Comparison of ENCODE assay signal across 8 mouse cellular contexts in the genomic region with DNA sequence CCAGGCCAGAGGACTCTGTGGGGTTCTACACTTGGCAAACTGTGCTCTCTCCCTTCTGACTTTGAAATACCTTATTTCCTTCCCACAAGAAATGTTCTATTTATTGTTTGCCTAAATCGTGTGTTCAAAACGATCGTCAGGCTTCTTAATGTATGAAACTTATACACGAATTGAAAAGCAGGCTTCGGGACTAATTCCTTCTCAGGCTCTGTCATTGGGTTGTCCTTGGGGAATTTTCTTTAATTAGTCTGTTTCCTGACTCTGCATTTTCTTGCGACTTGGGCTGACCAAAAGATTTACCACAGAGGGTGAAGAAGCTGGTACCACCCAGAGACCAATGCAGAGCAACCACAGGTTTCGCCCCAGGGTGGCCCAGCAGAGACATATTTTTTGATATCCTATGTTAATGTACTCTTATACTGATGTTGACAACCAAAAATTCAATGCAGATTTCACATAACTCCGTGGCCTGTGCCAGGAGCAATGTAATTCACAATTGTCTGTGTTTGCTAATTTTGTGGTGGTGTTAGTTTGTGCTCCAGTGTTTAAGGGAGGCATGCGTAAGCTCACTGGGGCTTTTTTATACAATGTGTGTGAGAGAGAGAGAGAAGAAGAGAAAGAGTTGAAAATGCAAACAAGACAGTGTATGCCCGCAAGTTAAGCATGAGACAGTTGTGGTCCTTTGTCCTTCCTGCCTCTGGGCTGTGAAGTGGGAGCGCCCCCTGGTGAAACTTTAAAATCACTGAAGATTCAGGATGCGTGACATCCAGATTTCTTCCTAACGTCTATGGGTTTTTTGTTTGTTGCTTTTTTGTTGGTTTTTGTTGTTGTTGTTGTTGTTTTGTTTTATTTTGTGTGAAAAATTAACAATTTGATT.
A peak's percentile ranks its signal among the peaks of the same experiment; 100 is the strongest.
DNase-seq lines count a peak whose midpoint lies in the region; ATAC-seq and TF ChIP-seq lines count a peak whose summit lies in the region.

No protein-coding gene starts in this region.

- no peak overlapping the region for H3K4me2 ChIP-seq in kidney, embryonic 15.5 days
- no peak overlapping the region for H3K4me2 ChIP-seq in limb, embryonic 14.5 days (replicated peaks; ENCODE audit: low read depth, low read length, severe bottlenecking)

- no peaks in the 10 kb centered on the region for H3K36me3 ChIP-seq in kidney, embryonic 15.5 days
- no peaks in the 10 kb centered on the region for H3K36me3 ChIP-seq in limb, embryonic 14.5 days (ENCODE audit: control insufficient read depth, insufficient read depth, low read length)

- TF ChIP-seq POLR2A in limb, embryonic 14.5 days (IDR thresholded peaks at IDR 0.05; ENCODE audit: borderline replicate concordance, extremely low read depth, insufficient read depth, insufficient read length): no peak

- peak; percentile 8 to 16 for DNase-seq in urinary bladder, adult 18-20 months (ENCODE audit: low spot score in 2 of 2)
- DNase-seq in urinary bladder, adult 2 months (ENCODE audit: low spot score): no peak
- DNase-seq in cerebellum, postnatal 14 days: peak; percentile 83 to 84
- peak; percentile 28 to 67 for DNase-seq in frontal cortex, postnatal 14 days (ENCODE audit: low spot score in 2 of 2)
- peak; percentile 60 for DNase-seq in limb, embryonic 14.5 days (ENCODE audit: low spot score)
- peak; percentile 21 for DNase-seq in ovary, postnatal 36 days (ENCODE audit: low spot score)

- WGBS in kidney, embryonic 15.5 days: 54% methylated on average over 13 of the region's 13 CpGs
- WGBS in limb, embryonic 14.5 days: 51% methylated on average over 13 of the region's 13 CpGs

- H3K27ac ChIP-seq in kidney, embryonic 15.5 days: no peak overlapping the region
- no peak overlapping the region for H3K27ac ChIP-seq in limb, embryonic 14.5 days (replicated peaks; ENCODE audit: low read depth, low read length)

- H3K4me1 ChIP-seq in kidney, embryonic 15.5 days: no peaks in the 10 kb centered on the region
- no peaks in the 10 kb centered on the region for H3K4me1 ChIP-seq in limb, embryonic 14.5 days (ENCODE audit: control insufficient read depth, insufficient read depth, low read length)

- ATAC-seq in kidney, embryonic 15.5 days (replicated peaks; ENCODE audit: low FRiP score): 0 out of 2 replicates have a peak, but pooled peaks have one; percentile 46
- ATAC-seq in limb, embryonic 14.5 days (ENCODE audit: low FRiP score, low read depth): peak; percentile 75
- no peak for ATAC-seq in megakaryocyte-erythroid progenitor cell, adult 5-6 weeks (replicated peaks; ENCODE audit: low FRiP score, low TSS enrichment, poor library complexity, severe bottlenecking)

- peaks cover 50% of the 10 kb centered on the region for H3K27me3 ChIP-seq in kidney, embryonic 15.5 days
- 0 out of 2 replicates have a peak, but pooled peaks cover 4% of the 10 kb centered on the region for H3K27me3 ChIP-seq in limb, embryonic 14.5 days (ENCODE audit: control insufficient read depth, insufficient read depth, low read length)

- H3K4me3 ChIP-seq in kidney, embryonic 15.5 days (replicated peaks): no peak overlapping the region
- H3K4me3 ChIP-seq in limb, embryonic 14.5 days (replicated peaks; ENCODE audit: low read length): no peak overlapping the region

- no peak overlapping the region for H3K9ac ChIP-seq in kidney, embryonic 15.5 days
- H3K9ac ChIP-seq in limb, embryonic 14.5 days (ENCODE audit: low read depth, low read length, severe bottlenecking): no peak overlapping the region

- H3K9me3 ChIP-seq in kidney, embryonic 15.5 days (replicated peaks): no peaks in the 10 kb centered on the region
- H3K9me3 ChIP-seq in limb, embryonic 14.5 days (ENCODE audit: control insufficient read depth, low read length): no peaks in the 10 kb centered on the region
